Mouse (Mus musculus) hindbrain, postnatal 0 days (tissue): ENCODE measurements around the gene Rac1. TPM values are rescaled to one million over a fixed set of nuclear protein-coding genes. Genes with fewer than 3 reads are reported as not detected.

ENCODE experiments used
- ATAC-seq: fragments of 200-750 bp; cut with Nextera tagmentation; 2 replicates; pipeline ENCODE4 v1.8.0; 2017; ENCODE audit warnings: mild to moderate bottlenecking, moderate TSS enrichment, moderate library complexity
- DNase-seq: peaks from one replicate; pipeline ENCODE4 v3.0.0-alpha.2; 2015; ENCODE audit warnings: low spot score
- H3K27ac ChIP-seq: fragments of 300-500 bp; sonication (generic); 2 replicates; pipeline ENCODE4 v1.5.1; 2014; ENCODE audit warnings: mild to moderate bottlenecking
- H3K27me3 ChIP-seq: fragments of 300-500 bp; sonication (generic); 2 replicates; pipeline ENCODE4 v1.6.1; 2014; ENCODE audit warnings: low read length, mixed read lengths; ENCODE audit not compliant: insufficient read depth
- H3K36me3 ChIP-seq: fragments of 300-500 bp; sonication (generic); 2 replicates; pipeline ENCODE4 v1.6.1; 2014; ENCODE audit warnings: low read length, mixed read lengths; ENCODE audit not compliant: insufficient read depth
- H3K4me1 ChIP-seq: fragments of 300-500 bp; sonication (generic); 2 replicates; pipeline ENCODE4 v1.6.1; 2014; ENCODE audit warnings: antibody characterized with exemption, low read length, mixed read lengths; ENCODE audit not compliant: insufficient read depth
- H3K4me2 ChIP-seq: fragments of 300-500 bp; sonication (generic); 2 replicates; pipeline ENCODE4 v1.6.1; 2014; ENCODE audit warnings: low read depth, mild to moderate bottlenecking, low read length, moderate library complexity, mixed read lengths
- H3K4me3 ChIP-seq: fragments of 300-500 bp; sonication (generic); 2 replicates; pipeline ENCODE4 v1.5.1; 2014; ENCODE audit warnings: low read length
- H3K9ac ChIP-seq: fragments of 300-500 bp; sonication (generic); replicated peaks from 2 replicates; pipeline ENCODE4 v1.6.1; 2014; ENCODE audit warnings: mild to moderate bottlenecking, low read length, moderate library complexity, mixed read lengths
- H3K9me3 ChIP-seq: fragments of 300-500 bp; sonication (generic); 2 replicates; pipeline ENCODE4 v1.6.1; 2016; ENCODE audit warnings: low read length, mixed read lengths
- CTCF ChIP-seq: IDR thresholded peaks from 2 replicates; pipeline ENCODE4 v1.5.1; 2016; ENCODE audit warnings: antibody characterized with exemption, control low read depth, low read depth
- WGBS: fragments of 180-500 bp; shearing (Covaris S2); extraction: QIAGEN DNeasy Blood & Tissue Kit; methylation state at CpG from one replicate; pipeline ENCODE4 v1.1.7; 2014; 5-methylcytosine and 5-hydroxymethylcytosine counted together
- polyA plus RNA-seq: library from polyadenylated mRNA; unstranded; fragments of >200 nt; fragmentation: Nextera tagmentation; extraction: Ambion mirVana; gene quantifications from 2 replicates; pipeline ENCODE4 v1.2.1, GENCODE M21; 2015
- total RNA-seq: library from RNA; depleted of rRNA; stranded (reverse); fragments of >200 nt; gene quantifications from 2 replicates; pipeline ENCODE4 v1.2.3, GENCODE M21; 2014

Rac1 gene
- total and polyA plus RNA-seq, 2 experiments from 2014 or later: 148 to 436 TPM

DNA sequence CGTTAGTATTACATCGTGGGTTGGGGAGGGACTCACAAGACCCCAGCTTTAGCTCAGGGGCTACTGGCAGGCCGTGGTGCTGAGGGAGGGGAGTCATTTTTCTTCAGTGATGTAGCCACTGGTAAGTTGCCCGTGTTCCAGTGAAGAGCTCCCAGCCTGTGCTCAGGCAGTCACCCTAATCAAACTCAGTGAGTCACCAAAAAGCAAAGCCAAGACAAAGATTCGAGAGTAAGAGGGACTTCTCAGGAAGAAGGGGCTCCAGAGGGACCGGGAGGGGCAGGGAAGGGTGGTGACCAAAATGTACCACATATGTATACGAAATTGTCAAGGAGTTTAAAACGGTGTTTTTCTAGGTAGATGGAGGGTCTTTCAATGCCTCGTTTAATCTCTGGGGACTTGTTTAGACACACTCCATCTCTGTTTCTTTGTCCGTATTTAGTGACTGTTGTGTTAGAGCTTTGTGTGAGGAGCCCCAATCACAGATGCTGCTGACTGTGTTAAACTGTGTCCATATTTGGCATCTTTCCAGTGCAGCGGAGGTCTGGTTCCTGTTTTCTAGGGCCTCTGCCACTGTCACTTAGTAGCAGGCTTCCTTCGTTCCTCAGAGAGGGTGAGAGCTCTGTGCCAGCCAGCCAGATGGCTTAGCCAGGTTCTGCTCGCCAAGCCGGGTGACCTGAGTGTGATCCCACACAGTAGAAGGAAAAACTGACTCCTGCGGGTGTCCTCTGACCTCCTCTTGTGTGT lies 57.2 kb downstream of the Rac1 start:
- Histone ChIP-seq H3K27ac (peak overlapping the region; percentile 27; the same call in 1 of the 2 replicates), H3K27me3 (no peaks in the 10 kb centered on the region), H3K9me3 (no peaks in the 10 kb centered on the region), H3K4me2 (no peak overlapping the region), H3K36me3 (peaks cover 33% of the 10 kb centered on the region), H3K9ac (no peak overlapping the region), H3K4me3 (no peak overlapping the region), H3K4me1 (peaks cover 4% of the 10 kb centered on the region; the same call in 1 of the 2 replicates)
- WGBS: 59% methylated on average over 15 of the region's 15 CpGs
- peak; percentile 78 for DNase-seq
- TF ChIP-seq CTCF: no peak
- ATAC-seq: peak; percentile 63; the same call in 1 of the 2 replicates

DNA sequence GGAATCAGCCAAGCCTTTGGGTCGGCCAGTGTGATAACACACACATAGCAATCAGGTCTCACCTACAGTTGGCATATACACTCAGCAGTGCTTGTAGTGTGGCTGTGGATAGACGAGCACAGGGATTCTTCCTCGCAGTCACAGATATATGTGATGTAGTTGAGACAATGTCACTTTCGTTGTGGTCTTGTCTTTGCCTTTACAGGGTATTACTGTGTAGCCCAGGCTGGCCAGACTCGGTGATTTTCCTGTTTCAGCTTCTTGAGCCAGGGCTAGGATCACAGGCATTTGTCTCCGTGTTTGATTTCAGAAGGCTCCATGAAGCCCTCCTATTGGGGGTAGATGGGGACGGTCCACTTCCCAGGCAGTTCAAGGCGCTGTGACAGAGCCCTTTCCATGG lies 58.2 kb downstream of the Rac1 start:
- no peak overlapping the region for H3K4me3 ChIP-seq
- no peaks in the 10 kb centered on the region for H3K27me3 ChIP-seq
- no peak overlapping the region for H3K9ac ChIP-seq
- H3K9me3 ChIP-seq: no peaks in the 10 kb centered on the region
- no peak for ATAC-seq
- peaks cover 26% of the 10 kb centered on the region for H3K36me3 ChIP-seq
- H3K4me2 ChIP-seq: no peak overlapping the region
- TF ChIP-seq CTCF: no peak
- peaks cover 4% of the 10 kb centered on the region; the same call in 1 of the 2 replicates for H3K4me1 ChIP-seq
- no peak for DNase-seq
- no peak overlapping the region for H3K27ac ChIP-seq
- WGBS: 96% methylated on average over 8 of the region's 8 CpGs

- H3K4me2 ChIP-seq: no peak overlapping the region
- DNase-seq (no peak), ATAC-seq (no peak)
- no peaks in the 10 kb centered on the region for H3K27me3 ChIP-seq
- no peaks in the 10 kb centered on the region for H3K9me3 ChIP-seq
- H3K4me3 ChIP-seq: no peak overlapping the region
- H3K36me3 ChIP-seq: peaks cover 18% of the 10 kb centered on the region
- TF ChIP-seq CTCF: no peak
- WGBS: 95% methylated on average over 6 of the region's 6 CpGs
- no peak overlapping the region for H3K27ac ChIP-seq
- H3K4me1 ChIP-seq: peaks cover 4% of the 10 kb centered on the region; the same call in 1 of the 2 replicates
- H3K9ac ChIP-seq: no peak overlapping the region
Observed at GRCm38 (mm10) chr5:143467931-143468330, 59.9 kb downstream of the Rac1 start.

DNA sequence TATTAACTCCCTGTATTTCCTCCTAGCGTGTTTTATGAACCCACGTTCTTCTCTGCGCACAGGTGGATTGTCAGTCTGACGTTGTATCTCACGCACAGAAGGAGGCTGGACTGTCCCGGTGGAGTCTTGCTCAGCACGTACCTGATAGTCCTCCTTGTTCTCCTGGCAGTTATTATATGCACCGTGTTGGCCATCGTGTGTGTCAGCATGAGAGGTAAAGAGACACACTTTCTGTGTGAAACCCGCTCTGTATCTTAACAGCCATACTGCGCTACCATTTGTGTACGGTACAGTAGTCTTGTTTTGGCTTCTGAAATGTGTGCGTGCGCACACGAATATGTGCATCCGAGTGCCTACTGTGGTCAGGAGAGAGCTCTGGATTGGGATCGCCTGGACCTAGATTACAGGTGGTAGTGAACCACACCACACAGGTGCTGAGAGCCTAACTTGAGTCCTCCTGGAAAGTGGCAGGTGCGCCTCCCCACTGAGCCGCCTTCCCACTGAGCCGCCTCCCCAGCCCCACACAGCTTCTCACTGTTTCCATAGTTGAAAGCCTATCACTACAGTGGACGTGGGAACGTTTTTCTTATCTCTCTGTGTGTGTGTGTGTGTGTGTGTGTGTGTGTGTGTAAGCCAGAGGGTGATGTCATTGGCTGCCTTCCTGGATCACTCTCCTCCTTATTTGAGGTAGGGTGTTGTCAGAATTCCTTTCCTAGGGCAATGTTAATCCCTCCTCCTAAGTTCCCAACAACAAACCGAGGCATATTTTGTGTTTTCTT lies 60.8 kb downstream of the Rac1 start:
- Histone ChIP-seq H3K4me2 (no peak overlapping the region), H3K9ac (no peak overlapping the region), H3K4me1 (peaks cover 4% of the 10 kb centered on the region; the same call in 1 of the 2 replicates), H3K27me3 (no peaks in the 10 kb centered on the region), H3K4me3 (no peak overlapping the region), H3K27ac (no peak overlapping the region), H3K9me3 (no peaks in the 10 kb centered on the region), H3K36me3 (peaks cover 17% of the 10 kb centered on the region; the same call in 1 of the 2 replicates)
- no peak for TF ChIP-seq CTCF
- ATAC-seq (no peak), DNase-seq (no peak)
- WGBS: 94% methylated on average over 23 of the region's 23 CpGs

DNA sequence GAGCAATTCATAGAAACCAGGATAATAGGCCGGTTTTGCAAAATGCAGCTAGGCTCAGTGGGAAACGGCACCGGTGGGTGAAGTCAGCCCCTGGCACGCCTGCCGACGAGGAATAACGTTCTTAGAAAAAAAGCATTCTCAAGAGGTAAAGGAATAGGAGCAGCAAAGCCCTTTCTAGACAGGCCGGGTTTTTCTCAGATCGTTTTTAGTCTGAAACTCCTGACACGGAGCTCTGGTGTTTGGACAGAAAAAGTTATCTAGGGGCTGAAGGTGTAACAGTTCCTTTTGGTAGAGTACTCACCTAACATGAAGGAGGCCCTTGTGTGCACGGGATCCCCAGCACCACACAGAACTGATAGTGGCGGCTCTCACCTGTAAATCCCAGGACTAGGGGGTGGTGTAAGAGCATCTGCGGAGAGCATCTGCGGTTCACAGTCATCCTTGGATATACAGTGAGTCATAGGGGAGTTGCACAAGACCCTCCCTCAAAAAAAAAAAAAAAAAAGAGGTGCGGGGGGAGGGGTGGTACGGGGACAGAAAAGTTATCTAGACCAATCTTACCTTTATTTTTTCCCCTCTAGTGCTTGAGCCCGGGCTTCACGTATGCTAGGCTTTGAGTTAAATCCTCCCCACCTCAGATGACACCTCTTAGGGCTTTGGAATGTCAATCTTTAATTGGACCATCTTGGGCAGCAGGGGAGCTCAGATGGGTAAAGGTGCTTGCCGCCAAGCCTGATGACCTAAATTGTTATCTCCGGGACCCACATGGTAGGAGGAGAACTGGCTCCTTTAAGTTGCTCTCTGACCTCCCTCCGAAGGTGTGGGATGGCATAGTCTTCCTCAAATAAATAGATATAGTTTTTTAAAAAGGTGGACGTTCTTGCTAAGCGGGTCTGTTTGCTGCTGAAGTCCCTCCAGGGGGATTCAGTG lies 62.4 kb downstream of the Rac1 start:
- no peak for TF ChIP-seq CTCF
- H3K9me3 ChIP-seq: no peaks in the 10 kb centered on the region
- peak overlapping the region; percentile 66 for H3K9ac ChIP-seq
- ATAC-seq (no peak), DNase-seq (no peak)
- H3K36me3 ChIP-seq: peaks cover 17% of the 10 kb centered on the region; the same call in 1 of the 2 replicates
- peaks cover 4% of the 10 kb centered on the region; the same call in 1 of the 2 replicates for H3K4me1 ChIP-seq
- peak overlapping the region; percentile 70 for H3K4me3 ChIP-seq
- H3K27ac ChIP-seq: no peak overlapping the region
- H3K27me3 ChIP-seq: no peaks in the 10 kb centered on the region
- H3K4me2 ChIP-seq: peak overlapping the region; percentile 91
- WGBS: 36% methylated on average over 23 of the region's 23 CpGs

DNA sequence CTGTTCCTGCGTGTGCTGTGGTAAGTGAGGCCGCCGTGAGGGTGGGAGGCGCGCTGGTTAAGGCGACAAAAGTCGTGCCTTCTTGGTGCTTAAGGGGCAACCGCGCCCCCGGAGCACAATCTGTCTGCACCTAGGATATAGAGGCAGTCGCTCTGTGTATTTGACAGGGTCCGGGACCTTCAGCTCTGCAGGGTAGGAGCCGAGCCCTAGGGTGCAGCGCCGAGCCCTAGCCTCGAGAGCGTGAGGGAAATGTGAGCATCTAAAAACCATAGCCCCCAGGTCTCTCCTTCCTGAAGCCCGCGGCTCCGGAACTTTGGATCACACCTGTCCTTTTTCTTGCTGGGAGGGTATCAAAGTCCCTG lies 63.1 kb downstream of the Rac1 start:
- ATAC-seq (peak; percentile 61), DNase-seq (no peak)
- Histone ChIP-seq H3K27me3 (no peaks in the 10 kb centered on the region), H3K9ac (peak overlapping the region; percentile 66), H3K27ac (peak overlapping the region; percentile 78; the same call in 1 of the 2 replicates), H3K4me1 (peaks cover 4% of the 10 kb centered on the region; the same call in 1 of the 2 replicates), H3K4me3 (peak overlapping the region; percentile 70), H3K9me3 (no peaks in the 10 kb centered on the region), H3K36me3 (peaks cover 14% of the 10 kb centered on the region; the same call in 1 of the 2 replicates), H3K4me2 (peak overlapping the region; percentile 91)
- 0 out of 2 replicates have a peak, but pooled peaks have one; percentile 1 for TF ChIP-seq CTCF
- WGBS: under 1% methylated on average over 20 of the region's 20 CpGs
